Mouse (Mus musculus) urinary bladder, postnatal 4 days (tissue): Measurements from ENCODE around the gene Ints7.

ENCODE experiments used
- DNase-seq, 2 experiments: peaks; one replicate each; pipeline ENCODE4 v3.0.0; 2021 to 2022; ENCODE audit warnings: low spot score in 2 of 2

Gene Ints7

DNA sequence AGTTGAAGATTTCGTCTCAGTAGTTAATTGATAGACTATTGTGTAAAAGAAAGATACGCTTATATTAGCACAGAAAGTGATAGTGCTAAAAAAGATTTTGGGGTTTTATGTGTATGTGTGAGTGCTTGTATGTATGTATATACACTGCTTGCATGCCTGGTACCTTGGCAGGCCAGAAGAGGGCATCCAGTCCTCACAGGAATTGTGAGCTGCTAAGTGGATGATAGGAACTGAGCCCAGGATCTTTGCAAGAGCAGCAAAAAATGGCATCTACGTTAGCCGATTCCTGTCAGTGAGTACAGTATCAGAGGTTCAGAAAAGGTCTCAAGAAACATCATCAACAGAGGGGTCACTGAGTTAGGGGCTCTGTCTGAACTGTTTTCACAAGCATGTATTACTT, 9.0 kb downstream of the Ints7 start:
- no peak for DNase-seq

DNA sequence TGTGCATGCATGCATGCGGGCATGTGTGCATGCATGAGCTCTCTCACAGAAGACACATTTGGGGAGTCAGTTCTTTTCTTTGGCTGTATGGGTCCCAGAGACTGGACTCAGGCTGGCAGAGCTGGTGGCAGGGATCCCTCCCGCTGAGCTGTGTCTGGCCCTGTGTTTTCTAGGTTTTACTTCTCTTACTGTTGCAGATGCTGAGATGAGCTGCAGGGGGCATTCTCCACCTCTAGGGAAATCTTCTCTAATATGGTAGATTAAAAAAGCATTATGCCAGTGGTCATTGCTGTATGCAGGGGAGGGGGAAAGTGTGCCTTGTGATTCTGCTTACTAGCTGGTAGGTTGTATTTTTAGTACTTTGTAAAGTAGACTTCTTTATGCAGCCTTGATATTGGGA, 10.3 kb downstream of the Ints7 start:
- no peak for DNase-seq

- no peak for DNase-seq
These were observed 11.6 kb downstream of the Ints7 start for GRCm38 (mm10) chr1:191587062-191587461.

DNA sequence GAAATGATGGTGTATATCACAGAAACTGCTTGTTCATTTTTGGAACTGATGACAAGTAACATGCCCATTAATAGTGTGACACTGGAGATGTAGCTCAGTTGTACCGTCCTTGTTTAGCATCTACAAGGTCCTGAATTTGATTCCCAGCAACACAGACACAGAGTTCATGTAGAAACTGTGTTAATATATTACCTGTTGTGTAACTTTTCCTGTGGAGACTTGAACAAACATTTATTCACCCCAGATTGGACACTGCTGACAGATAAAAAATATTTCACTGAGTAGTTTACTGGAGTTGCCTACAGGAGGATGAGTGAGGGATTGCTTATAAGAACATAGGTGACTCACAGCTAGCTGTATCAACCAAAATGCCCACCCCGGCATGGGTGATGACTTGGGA, 13.3 kb downstream of the Ints7 start:
- DNase-seq = no peak

DNA sequence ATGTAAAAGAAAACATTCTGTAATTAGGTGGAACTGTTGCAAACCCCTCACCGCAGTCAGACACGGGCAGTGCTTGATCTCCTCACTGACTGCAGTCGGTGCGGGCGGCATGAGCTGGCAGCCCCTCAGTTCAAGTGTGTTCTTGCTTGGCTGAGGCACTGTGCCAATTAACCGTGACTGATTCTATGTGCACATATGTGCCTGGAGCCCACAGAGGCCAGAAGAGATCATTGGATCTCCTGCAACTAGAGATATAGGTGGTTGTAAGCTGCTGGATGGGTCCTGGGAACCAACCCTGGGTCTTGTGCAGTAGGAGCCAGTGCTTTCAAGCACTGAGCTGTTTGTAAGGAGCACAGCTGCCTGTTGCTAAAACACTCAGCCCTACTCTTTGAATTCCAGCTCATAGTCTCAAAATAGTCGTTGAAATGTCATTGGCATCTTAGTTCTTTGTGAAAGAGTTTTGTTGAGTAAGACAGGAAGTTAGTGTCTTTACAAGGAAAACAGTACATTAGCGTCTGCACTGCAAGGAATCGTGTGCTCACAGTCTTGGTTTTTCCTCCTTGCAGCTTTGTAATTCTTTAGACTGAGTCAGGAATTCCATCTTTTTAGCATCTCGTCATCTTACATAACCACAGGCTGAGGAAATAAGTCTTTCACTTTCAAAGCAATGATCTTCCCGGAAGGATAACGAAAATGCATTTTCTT, 16.7 kb downstream of the Ints7 start:
- DNase-seq = no peak

DNA sequence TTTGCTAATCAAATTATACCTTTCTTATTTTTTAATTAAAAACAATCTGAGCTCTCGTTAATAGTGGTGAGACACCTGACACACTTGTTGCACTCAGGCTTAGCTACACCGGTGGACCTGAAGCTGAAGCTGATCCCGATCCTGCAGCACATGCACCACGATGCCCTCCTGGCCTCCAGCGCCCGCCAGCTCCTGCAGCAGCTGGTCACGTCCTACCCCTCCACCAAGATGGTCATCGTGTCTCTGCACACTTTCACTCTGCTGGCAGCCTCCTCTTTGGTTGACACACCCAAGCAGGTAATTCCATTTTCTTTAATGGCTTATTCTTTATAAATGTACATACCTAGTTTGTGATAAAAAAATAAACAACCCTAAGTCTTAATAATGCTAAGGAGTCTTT, 20.6 kb downstream of the Ints7 start:
- no peak for DNase-seq

- DNase-seq = no peak
These were observed 23.8 kb downstream of the Ints7 start for GRCm38 (mm10) chr1:191599210-191599609.

- no peak for DNase-seq
These were observed 29.3 kb downstream of the Ints7 start for GRCm38 (mm10) chr1:191604690-191605089.

GRCm38 (mm10) chr1:191609051-191609450, 33.6 kb downstream of the Ints7 start:
- DNase-seq = no peak

GRCm38 (mm10) chr1:191609578-191609977, 34.1 kb downstream of the Ints7 start:
- DNase-seq = no peak

- DNase-seq = no peak
These were observed 34.9 kb downstream of the Ints7 start for GRCm38 (mm10) chr1:191610357-191610756.

DNA sequence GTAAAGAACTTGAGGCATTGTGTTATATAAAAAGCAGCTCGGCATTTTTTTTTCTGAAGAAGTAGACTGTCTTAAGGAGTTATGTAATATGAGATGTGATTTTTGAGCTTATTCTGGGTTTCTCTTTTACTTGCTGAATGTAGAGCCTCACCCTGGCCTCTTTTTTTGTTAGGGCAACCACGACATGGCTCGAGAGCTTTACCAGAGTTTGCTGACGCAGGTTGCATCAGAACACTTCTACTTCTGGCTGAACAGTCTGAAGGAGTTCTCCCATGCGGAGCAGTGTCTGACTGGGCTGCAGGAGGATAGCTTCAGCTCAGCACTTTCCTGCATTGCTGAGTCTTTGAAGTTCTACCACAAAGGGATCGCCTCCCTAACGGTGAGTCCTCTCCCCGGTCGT, 36.2 kb downstream of the Ints7 start:
- no peak for DNase-seq

DNA sequence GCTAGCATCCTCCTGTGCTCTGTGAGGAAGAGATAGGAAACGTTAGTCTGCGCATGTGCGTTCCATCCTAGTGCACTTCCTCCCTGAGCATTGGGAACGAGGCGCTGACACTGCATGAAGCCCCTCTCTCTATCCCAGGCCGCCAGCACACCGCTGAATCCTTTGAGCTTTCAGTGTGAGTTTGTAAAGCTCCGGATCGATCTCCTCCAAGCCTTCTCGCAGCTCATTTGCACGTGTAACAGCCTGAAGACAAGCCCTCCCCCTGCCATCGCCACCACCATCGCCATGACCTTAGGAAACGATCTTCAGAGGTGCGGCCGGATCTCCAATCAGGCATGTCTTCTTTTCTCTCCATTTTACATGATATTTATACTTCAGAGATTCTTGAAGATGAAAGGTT, 37.4 kb downstream of the Ints7 start:
- no peak for DNase-seq

GRCm38 (mm10) chr1:191616245-191616644, 40.8 kb downstream of the Ints7 start:
- no peak for DNase-seq

- no peak for DNase-seq
These were observed 42.2 kb downstream of the Ints7 start for GRCm38 (mm10) chr1:191617589-191617988.

DNA sequence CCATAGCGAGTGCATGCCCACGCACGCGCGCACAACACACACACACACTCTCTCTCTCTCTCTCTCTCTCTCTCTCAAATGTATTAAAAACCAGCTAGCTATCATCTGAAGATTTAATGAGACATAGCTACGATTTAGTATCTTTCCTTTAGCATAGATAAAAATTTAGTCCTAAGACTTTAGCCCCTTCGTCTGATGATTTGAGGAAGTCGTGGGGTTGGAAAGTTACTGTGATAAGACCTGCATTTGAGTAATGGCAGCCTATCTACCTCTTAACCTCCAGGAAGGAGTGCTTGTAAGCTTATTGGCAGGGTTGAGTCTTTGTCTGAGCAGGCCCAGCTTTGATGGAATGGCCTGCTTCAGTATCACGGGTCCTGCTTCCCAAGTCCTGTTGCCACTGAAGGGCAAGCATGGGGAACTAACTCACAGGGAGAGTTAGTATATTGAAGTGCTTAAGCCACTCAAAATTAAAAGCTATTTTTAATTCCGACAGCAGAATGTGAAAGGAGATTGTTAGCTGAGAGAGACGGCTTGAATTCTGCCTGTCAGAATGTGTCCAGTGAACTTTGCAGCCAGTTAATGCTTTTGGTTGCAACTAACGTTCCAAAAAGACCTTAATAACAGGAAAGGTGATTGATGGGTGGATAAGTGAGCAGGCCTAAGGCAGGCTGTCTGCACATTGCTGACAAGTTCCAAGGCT, 42.8 kb downstream of the Ints7 start:
- DNase-seq = no peak

GRCm38 (mm10) chr1:191621096-191621495, 45.7 kb downstream of the Ints7 start:
- no peak for DNase-seq

DNA sequence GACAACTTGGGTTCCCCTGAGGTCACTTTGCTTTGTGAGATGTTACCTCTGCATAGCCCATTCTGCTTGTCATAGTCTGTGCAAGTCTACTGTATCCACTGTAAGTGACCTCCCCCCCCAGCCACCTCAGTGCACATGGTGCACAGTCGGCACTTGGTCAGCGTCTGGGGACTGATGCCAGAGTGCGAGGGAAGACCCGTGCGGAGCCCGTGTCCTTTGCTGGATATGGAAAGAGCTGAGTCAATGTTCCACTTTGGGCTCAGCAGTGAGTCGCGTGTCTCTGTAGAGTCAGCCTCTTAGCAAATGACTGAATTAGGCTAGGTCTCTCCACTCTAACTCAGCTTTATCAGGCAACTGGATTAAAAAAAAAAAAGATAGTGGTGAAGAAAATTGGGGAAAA, 47.4 kb downstream of the Ints7 start:
- DNase-seq = no peak

- DNase-seq = no peak
These were observed 49.1 kb downstream of the Ints7 start for GRCm38 (mm10) chr1:191624492-191624891.

- no peak for DNase-seq
These were observed 49.6 kb downstream of the Ints7 start for GRCm38 (mm10) chr1:191625026-191625425.

DNA sequence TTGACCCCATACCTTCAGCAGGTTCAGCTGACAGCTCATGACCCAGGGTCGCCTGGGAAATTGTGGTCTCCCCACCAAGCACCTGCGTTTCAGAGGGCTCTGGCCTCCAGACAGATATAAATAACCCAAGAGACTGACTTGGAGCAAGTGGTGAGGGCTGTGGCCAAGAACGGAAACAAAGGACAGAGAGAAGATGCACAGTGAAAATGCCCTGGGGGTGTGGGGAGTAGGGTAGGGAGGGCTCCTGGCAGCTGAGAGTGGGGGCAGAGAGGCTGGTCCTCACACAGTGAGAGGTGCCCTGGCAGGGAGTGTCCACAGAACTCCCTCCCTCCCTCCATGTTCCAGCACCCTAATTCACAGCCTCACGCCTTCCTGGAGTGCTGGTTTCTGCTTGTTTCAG, 50.2 kb downstream of the Ints7 start:
- DNase-seq = no peak

DNA sequence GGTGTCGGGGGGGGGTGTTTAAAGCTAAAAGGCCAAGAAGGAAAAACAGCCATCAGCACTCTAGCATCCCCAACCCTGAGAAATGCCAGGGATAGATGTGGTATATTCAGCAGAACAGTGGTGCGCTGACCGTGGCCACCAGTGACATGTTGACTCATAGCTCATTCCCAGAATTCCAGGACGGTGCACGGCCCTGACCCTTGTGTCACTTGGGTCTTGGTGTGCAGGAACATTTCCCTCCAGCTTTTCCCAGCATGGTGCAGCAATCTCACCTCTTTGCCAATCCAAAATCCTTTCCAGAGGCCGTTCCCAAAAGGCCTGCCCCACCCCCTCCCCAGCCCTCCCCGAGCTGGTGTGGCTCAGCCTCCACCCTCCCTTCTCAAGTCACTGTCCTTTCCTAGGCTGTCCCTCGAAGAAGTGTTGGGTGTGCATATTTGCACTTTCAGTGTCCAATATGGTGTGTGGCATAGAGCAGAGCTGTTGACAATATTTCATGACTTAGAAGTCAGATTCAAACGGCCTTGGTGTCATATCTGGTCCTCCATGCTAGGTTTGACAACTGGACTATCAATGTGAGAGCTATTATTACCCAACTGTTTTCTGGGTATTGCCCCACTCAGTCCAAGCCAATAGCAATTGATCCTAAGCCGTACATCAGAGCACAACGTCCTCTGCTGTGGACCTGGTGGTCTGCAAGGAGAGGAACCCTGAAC, 53.2 kb downstream of the Ints7 start:
- no peak for DNase-seq

GRCm38 (mm10) chr1:191629170-191629636, 53.8 kb downstream of the Ints7 start:
- DNase-seq = no peak
